In genomic region chr3:89417131-89417530, GRCm38 (mm10) we compare ENCODE assay signal across 8 mouse cellular contexts. TPM values are rescaled to one million over a fixed set of nuclear protein-coding genes. Genes with fewer than 3 reads are reported as not detected.
A peak's percentile ranks its signal among the peaks of the same experiment; 100 is the strongest.
DNase-seq lines count a peak whose midpoint lies in the region; ATAC-seq and TF ChIP-seq lines count a peak whose summit lies in the region.
"Had no signal": no experiment of that assay in that cellular context is flagged by ENCODE, and none has a peak within 500 bp of the region (broad histone marks: within the 10 kb centered on the region; RNA-seq: fewer than 3 reads in every experiment).

No protein-coding gene starts in this region.

- no peak for TF ChIP-seq POLR2A in testis, adult 2 months (IDR thresholded peaks at IDR 0.05; ENCODE audit: control insufficient read depth, low read depth, low read length)

- H3K4me3 ChIP-seq in testis, adult 2 months (ENCODE audit: control insufficient read depth, low read depth, low read length): peak overlapping the region; percentile 94; the same call in 1 of the 2 replicates
- peak overlapping the region; percentile 58 for H3K4me3 ChIP-seq in forebrain, embryonic 15.5 days
- H3K4me3 ChIP-seq in liver, embryonic 13.5 days (replicated peaks): peak overlapping the region; percentile 76

- DNase-seq in testis, postnatal 10 days (ENCODE audit: low spot score): no peak
- DNase-seq in liver, embryonic 13.5 days: no peak
- DNase-seq in frontal cortex, postnatal 10 days (ENCODE audit: low spot score in 2 of 2): no peak
- DNase-seq in retina, embryonic 14.5 days (ENCODE audit: low spot score): no peak
- no peak for DNase-seq in layer of hippocampus, adult 18-20 months (ENCODE audit: low spot score in 2 of 2)

- H3K9ac ChIP-seq in forebrain, embryonic 15.5 days (replicated peaks): peak overlapping the region; percentile 47
- peak overlapping the region; percentile 89 for H3K9ac ChIP-seq in liver, embryonic 13.5 days

- peak overlapping the region; percentile 77 for H3K27ac ChIP-seq in testis, adult 2 months (ENCODE audit: control insufficient read depth, insufficient read depth, low read depth, low read length)
- peak overlapping the region; percentile 87 for H3K27ac ChIP-seq in forebrain, embryonic 15.5 days (replicated peaks)
- peak overlapping the region; percentile 98 for H3K27ac ChIP-seq in liver, embryonic 13.5 days

- H3K4me1 ChIP-seq in testis, adult 2 months (ENCODE audit: control insufficient read depth, insufficient read depth, low read length): peaks cover 23% of the 10 kb centered on the region
- H3K4me1 ChIP-seq in forebrain, embryonic 15.5 days: peaks cover 45% of the 10 kb centered on the region
- peaks cover 54% of the 10 kb centered on the region for H3K4me1 ChIP-seq in liver, embryonic 13.5 days (replicated peaks)

- no peaks in the 10 kb centered on the region for H3K27me3 ChIP-seq in testis, adult 2 months (ENCODE audit: control insufficient read depth, insufficient read depth, low read length)
- no peaks in the 10 kb centered on the region for H3K27me3 ChIP-seq in forebrain, embryonic 15.5 days
- no peaks in the 10 kb centered on the region for H3K27me3 ChIP-seq in liver, embryonic 13.5 days

- WGBS in forebrain, embryonic 15.5 days: 14% methylated on average over 2 of the region's 2 CpGs
- 12% methylated on average over 2 of the region's 2 CpGs for WGBS in liver, embryonic 13.5 days (ENCODE audit: insufficient replicate concordance)

- no peaks in the 10 kb centered on the region for H3K9me3 ChIP-seq in forebrain, embryonic 15.5 days
- 0 out of 2 replicates have a peak, but pooled peaks cover 2% of the 10 kb centered on the region for H3K9me3 ChIP-seq in liver, embryonic 13.5 days (replicated peaks)

- H3K36me3 ChIP-seq in testis, adult 2 months (ENCODE audit: control insufficient read depth, insufficient read depth, low read length): peaks cover 1% of the 10 kb centered on the region; the same call in 1 of the 2 replicates
- H3K36me3 ChIP-seq in forebrain, embryonic 15.5 days: peaks cover 20% of the 10 kb centered on the region
- H3K36me3 ChIP-seq in liver, embryonic 13.5 days: peaks cover 46% of the 10 kb centered on the region

- no peak for ATAC-seq in forebrain, embryonic 15.5 days (replicated peaks)
- no peak for ATAC-seq in liver, embryonic 13.5 days (ENCODE audit: low read depth)

- H3K4me2 ChIP-seq in forebrain, embryonic 15.5 days (replicated peaks): peak overlapping the region; percentile 85
- peak overlapping the region; percentile 97 for H3K4me2 ChIP-seq in liver, embryonic 13.5 days

- TF ChIP-seq CTCF in testis, adult 2 months (IDR thresholded peaks at IDR 0.05; ENCODE audit: control insufficient read depth, insufficient read depth, insufficient replicate concordance, low read depth, low read length): no peak

RNA-seq across cellular contexts. Expression of gene Cks1b, which starts 1.1 kb away (rescaled TPM):
- 14.7 and 16.5 TPM in 2 replicates for polyA plus RNA-seq in testis, adult 2 months (2012; rRNA removed)
- 165 and 196 TPM in 2 replicates for polyA plus RNA-seq in forebrain, embryonic 15.5 days (2015; fragmentation: Nextera tagmentation; extraction: Ambion mirVana)
- 282 and 301 TPM in 2 replicates for polyA plus RNA-seq in liver, embryonic 13.5 days (2015; fragmentation: Nextera tagmentation; extraction: Ambion mirVana)
- 1 to 10 TPM; 2.3 to 2.4 TPM for total RNA-seq in layer of hippocampus, adult 18-20 months (2021)

RNA-seq across cellular contexts. Expression of gene Shc1, which starts 1.1 kb away (rescaled TPM):
- 15.7 and 17.3 TPM in 2 replicates for polyA plus RNA-seq in testis, adult 2 months (2012; rRNA removed)
- 14.3 and 15.8 TPM in 2 replicates for polyA plus RNA-seq in forebrain, embryonic 15.5 days (2015; fragmentation: Nextera tagmentation; extraction: Ambion mirVana)
- polyA plus RNA-seq in liver, embryonic 13.5 days (2015; fragmentation: Nextera tagmentation; extraction: Ambion mirVana): 42.3 and 51.4 TPM in 2 replicates
- total RNA-seq in layer of hippocampus, adult 18-20 months (2021): 10 to 100 TPM; 11.5 to 12.8 TPM

RNA-seq across cellular contexts. Expression of gene Flad1, which starts 5.5 kb away (rescaled TPM):
- polyA plus RNA-seq in testis, adult 2 months (2012; rRNA removed): 67.6 and 71.8 TPM in 2 replicates
- 42.0 and 42.3 TPM in 2 replicates for polyA plus RNA-seq in forebrain, embryonic 15.5 days (2015; fragmentation: Nextera tagmentation; extraction: Ambion mirVana)
- 18.0 and 18.7 TPM in 2 replicates for polyA plus RNA-seq in liver, embryonic 13.5 days (2015; fragmentation: Nextera tagmentation; extraction: Ambion mirVana)
- total RNA-seq in layer of hippocampus, adult 18-20 months (2021): 10 to 100 TPM; 39.8 to 39.9 TPM

RNA-seq across cellular contexts. Expression of gene Pygo2, which starts 12.9 kb away (rescaled TPM):
- polyA plus RNA-seq in testis, adult 2 months (2012; rRNA removed): 18.1 and 19.6 TPM in 2 replicates
- 39.4 and 41.5 TPM in 2 replicates for polyA plus RNA-seq in forebrain, embryonic 15.5 days (2015; fragmentation: Nextera tagmentation; extraction: Ambion mirVana)
- polyA plus RNA-seq in liver, embryonic 13.5 days (2015; fragmentation: Nextera tagmentation; extraction: Ambion mirVana): 11.0 and 12.0 TPM in 2 replicates
- total RNA-seq in layer of hippocampus, adult 18-20 months (2021): 10 to 100 TPM; 60.4 to 64.9 TPM

RNA-seq across cellular contexts. Expression of gene Lenep, which starts 14.5 kb away (rescaled TPM):
- polyA plus RNA-seq in testis, adult 2 months (2012; rRNA removed): not detected in 2 replicates
- polyA plus RNA-seq in forebrain, embryonic 15.5 days (2015; fragmentation: Nextera tagmentation; extraction: Ambion mirVana): 0.64 and 0.82 TPM in 2 replicates
- not detected in 2 replicates for polyA plus RNA-seq in liver, embryonic 13.5 days (2015; fragmentation: Nextera tagmentation; extraction: Ambion mirVana)
- 1 to 10 TPM; 2.5 to 4.4 TPM for total RNA-seq in layer of hippocampus, adult 18-20 months (2021)
- polyA plus RNA-seq: small intestine, adult 2 months had no signal
